Mouse (Mus musculus) testis, postnatal 14 days (tissue): ENCODE measurements at regions not wholly inside any gene's neighbourhood (a gene's known extent, or its start where the extent isn't known, plus 50 kb on each side); places are given as distances from the start of the nearest gene placed in this dataset.
"Not testable (repeated sequence)": the region's sequence is repeated elsewhere in the genome, so short reads cannot be mapped to it uniquely, and the experiment has no call there.

Source experiments
- DNase-seq: peaks from one replicate; pipeline ENCODE4 v3.0.0; 2021; ENCODE audit warnings: low spot score

- no peak for DNase-seq
These were observed 87.3 kb downstream of the Gm11077 start for GRCm38 (mm10) chr6:140816359-140816758.

DNA sequence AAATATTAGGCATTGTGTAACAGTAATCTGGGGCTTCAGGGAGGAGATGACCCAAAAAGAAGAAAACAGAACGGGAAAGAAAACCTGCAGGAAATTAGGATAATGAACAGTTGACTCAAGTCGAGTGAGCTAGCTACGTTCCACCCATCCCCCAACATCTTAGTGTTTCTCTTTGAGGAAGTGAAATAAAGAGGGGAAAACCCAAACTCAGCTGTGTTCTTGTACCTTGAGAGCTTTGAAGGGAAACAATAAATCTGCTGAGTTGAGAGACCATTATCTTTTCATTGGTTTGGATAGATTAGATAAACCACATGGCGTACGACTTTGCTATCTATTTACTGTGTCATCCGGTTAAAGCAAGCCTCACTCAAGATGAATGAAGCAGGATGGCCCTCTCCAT lies 87.7 kb downstream of the Gm11077 start:
- DNase-seq: no peak

DNA sequence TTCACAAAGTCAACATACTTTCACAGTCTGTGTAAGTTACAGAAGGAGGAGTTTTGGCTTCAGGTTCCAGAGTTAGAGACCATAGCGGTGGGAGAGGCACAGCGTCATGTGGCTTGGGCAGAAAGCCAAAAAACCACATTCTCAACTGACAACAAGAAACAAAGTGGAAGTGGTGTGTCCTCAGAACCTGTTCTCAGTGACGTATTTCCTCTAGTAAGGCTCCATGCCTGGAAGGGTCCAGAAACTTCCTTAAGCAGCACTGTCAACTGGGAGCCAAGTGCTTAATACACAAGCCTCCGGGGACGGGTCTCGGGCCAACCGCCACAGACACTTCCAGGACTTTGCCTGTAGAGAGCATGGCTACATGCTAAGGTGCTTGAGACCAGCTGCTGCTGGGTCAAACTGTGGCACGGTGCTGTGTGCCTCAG lies 90.4 kb downstream of the Gm11077 start:
- no peak for DNase-seq

- DNase-seq: no peak
These were observed 97.4 kb downstream of the Gm11077 start for GRCm38 (mm10) chr6:140826522-140826921.

GRCm38 (mm10) chr6:140827651-140828050 lies 98.6 kb downstream of the Gm11077 start:
- DNase-seq: no peak

DNA sequence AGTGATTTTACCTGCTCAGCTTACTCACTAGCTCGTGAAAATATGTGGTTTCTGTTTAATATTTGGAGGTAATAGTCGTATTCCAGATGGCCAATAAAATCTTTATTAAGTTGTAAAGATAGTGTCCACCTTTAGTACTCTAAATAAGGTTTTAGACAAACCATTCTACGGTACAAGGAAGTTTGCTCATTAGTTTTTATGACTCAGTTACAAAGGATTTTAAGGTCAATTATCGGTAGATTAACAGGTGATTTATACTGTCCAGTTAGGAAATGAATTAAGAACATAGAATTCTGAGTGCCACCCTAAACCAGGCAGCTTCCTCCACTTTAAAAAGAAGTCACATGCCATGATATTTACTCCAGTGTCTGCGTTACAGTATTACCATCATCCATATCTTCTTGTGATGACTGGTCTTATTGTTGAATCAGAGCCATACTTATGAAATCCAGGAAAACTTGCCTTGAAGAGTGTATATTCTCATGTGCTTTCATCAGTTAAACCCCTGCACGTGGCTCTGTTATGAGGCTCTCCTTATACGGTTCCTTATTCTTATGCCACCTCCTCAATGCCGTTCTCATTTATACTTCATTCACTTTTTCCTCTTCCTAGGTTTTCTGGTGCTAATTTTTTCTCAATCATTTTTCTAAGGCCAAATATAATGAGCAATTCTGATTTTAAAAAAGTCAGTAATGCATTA lies 114.4 kb downstream of the Gm11077 start:
- DNase-seq: no peak

- no peak for DNase-seq
These were observed 118.1 kb downstream of the Gm11077 start for GRCm38 (mm10) chr6:140847165-140847564.

DNA sequence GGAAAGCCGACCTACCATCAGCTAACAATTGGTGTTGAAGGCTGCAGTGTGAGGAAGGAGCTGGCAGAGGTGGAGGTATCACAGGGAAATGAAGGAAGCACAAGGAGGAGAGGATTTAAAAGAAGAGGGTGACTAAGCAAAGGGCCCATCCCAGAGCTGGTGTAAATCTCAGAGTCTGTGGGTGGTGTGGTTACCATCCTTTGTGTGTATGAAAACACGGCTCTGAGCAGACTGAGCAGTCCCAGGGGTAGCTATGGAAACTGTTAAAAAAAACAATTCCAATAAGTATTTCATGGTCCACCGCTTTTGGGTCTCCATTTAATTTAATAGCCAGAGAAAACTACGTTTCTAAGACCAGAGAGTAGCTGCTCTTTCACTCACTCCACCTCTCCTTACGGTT lies 123.3 kb downstream of the Gm11077 start:
- no peak for DNase-seq

DNA sequence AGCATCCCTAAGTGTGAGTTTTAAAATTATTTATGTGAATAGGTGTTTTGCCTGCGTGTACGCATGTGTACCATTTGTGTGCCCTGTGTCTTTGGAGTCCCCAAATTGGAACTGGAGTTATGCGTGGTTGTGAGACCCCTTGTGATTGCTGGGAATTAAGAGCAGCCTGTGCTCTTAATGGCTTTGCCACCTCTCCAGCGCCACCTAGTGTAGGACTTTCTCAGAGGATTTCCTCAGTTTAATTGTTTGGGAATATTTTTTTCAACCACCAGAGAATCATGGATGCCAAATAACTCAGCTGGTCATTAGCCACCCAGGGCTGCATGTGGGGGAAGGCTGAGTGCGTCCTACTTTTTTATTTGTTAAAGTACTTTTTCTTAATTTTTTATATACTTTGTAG lies 124.4 kb downstream of the Gm11077 start:
- no peak for DNase-seq

GRCm38 (mm10) chr6:140854691-140855090 lies 125.6 kb downstream of the Gm11077 start:
- DNase-seq: no peak

DNA sequence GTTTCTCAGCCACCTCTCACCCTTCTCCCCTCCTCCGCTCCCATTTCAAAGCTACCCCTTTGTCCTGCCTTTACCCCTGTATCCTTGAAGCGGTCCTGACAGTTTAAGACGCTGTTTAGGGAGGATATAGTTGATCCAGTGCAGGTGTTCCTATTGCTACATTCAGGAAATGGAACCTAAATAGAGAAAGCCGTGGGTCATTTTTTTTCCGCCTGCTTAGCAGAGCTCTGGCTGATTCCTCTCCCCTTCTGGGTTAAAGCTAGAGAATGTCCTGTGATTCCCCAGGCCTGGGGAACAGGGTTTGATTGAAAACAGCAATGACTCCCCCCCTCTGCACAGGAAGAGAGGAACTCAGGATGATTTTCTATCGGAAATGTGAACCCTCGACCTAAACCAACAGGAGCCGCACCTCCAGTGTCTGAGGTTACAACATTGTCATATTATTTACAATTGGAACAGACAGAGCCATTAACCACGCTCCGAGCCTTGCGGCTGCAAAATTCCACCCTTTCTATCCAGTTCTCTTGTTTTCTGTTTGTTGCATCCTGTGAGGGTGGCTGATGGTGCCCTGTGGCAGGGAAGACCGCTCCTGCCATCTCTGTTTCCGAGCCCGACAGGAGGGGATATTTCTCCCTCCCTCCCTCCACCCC lies 127.5 kb downstream of the Gm11077 start:
- no peak for DNase-seq

GRCm38 (mm10) chr6:140857118-140857746 lies 128.1 kb downstream of the Gm11077 start:
- no peak for DNase-seq

DNA sequence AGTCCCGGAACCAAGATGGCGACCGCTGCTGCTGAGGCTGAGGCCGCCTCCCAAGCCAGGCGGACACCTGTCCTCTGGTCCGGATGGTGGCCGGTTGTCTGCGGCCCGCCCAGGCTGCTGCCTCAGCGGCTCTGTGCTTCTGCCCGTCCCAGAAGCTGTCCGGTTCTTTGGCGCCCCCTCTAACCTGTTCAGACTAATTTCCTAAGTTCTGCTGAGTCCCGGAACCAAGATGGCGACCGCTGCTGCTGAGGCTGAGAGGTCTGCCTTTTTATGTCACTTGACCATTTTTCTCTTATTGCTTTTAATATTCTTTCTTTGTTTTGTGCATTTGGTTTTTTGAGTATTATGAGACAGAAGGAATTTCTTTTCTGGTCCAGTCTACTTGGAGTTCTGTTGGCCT lies 140.4 kb downstream of the Gm11077 start:
- not testable (repeated sequence) for DNase-seq

DNA sequence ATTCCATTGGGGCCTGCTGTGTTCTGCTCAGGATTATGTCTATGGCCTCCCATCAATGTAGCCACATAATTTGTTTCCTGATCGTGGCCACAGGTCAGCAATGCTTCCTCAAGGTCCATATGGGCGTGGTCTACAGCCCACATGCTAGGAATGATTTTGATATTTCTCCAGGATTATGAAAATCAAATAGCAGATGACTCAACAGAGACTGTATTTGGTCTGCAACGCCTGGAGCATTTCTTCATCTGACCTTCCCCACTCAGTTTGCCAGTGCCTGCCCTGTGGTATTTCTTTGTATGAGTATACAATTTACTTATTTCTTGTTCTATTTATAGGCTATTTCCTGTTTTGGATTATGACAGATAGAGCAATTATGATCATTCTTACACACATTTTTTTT lies 145.7 kb downstream of the Gm11077 start:
- no peak for DNase-seq

DNA sequence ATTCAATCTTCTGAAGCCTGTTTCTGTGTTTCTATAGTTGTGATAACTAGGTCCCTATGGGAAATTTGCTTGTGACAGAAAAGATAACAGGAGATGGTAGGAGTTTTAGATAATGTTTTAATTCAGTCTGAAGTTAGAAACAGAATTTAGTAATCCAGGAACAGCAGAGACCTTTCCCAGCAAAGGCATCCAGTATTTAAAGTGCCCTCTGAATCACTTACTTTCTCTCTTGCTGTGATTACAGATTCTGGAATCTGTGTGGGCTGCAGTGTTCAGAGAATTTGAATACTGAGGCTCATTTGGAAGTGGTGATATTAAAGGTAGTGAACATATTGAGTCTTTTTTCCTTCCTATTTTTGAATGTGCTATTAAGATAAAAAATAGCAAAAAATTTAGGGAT lies 154.6 kb downstream of the Gm11077 start:
- no peak for DNase-seq

- no peak for DNase-seq
These were observed 159.5 kb downstream of the Gm11077 start for GRCm38 (mm10) chr6:140888610-140889009.

DNA sequence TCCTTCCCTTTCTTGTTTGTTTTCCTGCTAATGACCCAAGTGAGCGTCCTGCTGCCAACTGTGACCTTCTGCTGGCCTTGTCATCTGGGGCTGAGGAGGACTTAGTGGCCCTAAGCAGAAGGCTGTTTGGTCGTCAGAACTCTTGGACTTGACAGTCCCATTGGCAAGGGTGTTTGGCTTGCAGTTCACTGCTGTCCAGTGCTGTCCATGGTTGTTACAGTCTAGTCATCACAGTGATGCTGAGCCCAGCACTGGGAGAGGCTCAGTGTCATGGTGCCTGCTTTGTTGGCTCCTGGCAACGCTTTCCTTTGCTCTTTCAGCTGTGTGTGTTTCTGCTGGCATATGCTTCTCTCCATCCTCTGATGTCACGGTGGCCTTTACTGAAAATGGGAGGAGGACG lies 161.0 kb downstream of the Gm11077 start:
- no peak for DNase-seq

DNA sequence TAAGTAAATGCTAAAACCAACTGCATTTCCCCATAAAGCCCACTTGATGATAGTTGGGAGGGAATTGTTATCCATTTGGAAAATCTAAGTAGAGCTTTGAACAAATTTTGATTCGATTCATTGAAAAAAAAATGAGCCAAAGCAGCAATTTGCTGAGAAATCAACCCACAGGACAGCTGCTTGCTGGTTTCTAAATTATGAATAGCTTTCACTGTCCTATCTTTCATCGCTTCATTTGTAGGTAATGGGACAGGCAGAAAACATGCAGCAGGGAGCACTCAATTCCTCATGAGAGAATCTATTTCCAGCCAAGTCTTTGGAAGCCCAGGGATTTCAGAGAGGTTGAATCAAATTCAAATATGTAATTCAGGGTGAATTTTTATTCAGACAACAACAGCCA lies 161.5 kb downstream of the Gm11077 start:
- no peak for DNase-seq

- no peak for DNase-seq
These were observed 165.4 kb downstream of the Gm11077 start for GRCm38 (mm10) chr6:140894467-140894866.

DNA sequence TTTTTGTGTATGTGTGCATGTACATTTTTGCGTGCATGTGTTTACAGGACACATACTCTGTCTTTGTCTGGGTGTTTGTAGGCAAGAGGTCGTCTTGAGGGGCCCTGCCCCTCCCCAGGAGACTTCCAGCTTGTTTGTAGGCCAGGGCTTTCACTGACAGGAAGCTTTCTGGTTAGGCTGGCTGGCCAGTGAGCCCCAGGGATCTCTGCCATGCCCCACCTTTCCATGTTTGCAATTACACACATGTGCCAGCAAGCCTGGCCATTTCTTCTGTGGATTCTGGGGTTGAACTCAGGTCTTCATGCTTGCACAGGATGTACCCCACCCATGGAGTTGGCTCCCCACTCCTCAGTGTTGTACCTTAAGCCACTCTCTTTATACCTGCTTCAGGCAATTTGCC lies 166.4 kb downstream of the Gm11077 start:
- DNase-seq: no peak

GRCm38 (mm10) chr6:140897111-140897510 lies 168.0 kb downstream of the Gm11077 start:
- no peak for DNase-seq

GRCm38 (mm10) chr6:140924319-140924981 lies 195.4 kb downstream of the Gm11077 start:
- no peak for DNase-seq

DNA sequence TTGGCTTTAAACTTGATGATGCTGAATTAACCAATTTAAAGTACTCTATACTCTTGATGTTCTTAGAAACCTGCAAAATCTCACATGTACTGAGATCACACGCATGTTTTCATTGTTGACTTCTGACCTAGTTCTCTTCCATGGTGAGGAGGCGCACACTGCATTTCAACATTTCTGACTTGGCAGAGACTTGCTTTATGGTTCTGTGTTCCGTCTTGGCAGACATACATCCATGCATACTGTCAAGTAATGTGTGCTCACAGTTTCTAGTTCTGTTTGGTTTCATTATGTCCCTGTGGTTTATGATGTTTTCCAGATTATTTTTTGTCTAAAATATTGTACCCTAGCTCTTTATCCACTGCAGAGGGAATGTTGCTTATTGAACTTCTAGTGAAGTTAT lies 198.5 kb downstream of the Gm11077 start:
- no peak for DNase-seq
